Mouse (Mus musculus) granulocyte monocyte progenitor cell, adult 5-6 weeks (primary cell): ENCODE measurements at regions not wholly inside any gene's neighbourhood (a gene's known extent, or its start where the extent isn't known, plus 50 kb on each side); places are given as distances from the start of the nearest gene placed in this dataset.

Experiments
- ATAC-seq: replicated peaks from 2 replicates; pipeline ENCODE4 v1.8.0; 2016; ENCODE audit warnings: mild to moderate bottlenecking, moderate TSS enrichment, inconsistent platforms; ENCODE audit not compliant: poor library complexity, severe bottlenecking

- ATAC-seq: no peak
These were observed 57.3 kb downstream of the Edn1 start for GRCm38 (mm10) chr13:42358588-42358987.

DNA sequence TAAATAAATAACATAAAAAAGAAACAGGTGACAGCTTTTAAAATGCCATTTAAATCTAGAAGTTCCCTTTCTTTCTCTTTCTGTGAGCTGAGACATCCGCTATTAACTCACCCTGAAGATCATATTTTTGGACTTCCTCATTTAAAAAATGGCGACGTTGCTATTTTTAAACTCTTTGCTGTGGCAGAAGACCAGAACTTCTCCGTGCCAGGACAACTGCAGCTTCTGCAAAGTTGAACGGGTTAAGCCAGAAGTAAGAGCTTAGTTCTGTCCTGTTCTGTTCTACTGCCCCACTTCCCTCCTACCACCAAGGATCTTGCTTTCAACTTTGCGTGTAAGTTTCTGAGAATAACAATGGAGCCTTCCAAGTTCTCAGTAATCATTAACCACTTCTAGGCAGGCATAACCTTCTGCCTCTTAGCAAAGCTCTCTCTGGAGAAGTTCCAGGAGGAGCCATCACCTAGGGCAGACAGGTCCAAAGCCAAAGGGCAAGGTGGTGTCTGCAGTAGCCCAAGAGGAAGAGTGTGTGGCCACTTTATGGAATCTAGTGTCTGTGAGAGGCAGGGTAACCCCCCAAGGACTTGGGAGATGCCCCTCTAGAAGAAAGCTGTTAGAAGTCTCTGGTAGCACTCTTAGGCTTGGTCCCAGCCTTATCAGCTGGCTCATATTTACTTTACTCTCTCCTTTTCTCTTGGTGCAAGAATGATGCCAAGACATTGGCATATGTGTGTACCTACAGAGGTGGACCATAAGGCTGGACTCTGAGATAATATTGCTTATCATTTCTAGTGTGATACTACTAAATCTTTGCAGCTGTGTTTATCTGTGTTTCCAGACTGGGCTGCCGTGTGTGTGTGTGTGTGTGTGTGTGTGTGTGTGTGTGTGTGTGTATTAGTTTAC lies 66.6 kb downstream of the Edn1 start:
- peak; percentile 75 for ATAC-seq

- no peak for ATAC-seq
These were observed 68.5 kb downstream of the Edn1 start for GRCm38 (mm10) chr13:42369826-42370225.

DNA sequence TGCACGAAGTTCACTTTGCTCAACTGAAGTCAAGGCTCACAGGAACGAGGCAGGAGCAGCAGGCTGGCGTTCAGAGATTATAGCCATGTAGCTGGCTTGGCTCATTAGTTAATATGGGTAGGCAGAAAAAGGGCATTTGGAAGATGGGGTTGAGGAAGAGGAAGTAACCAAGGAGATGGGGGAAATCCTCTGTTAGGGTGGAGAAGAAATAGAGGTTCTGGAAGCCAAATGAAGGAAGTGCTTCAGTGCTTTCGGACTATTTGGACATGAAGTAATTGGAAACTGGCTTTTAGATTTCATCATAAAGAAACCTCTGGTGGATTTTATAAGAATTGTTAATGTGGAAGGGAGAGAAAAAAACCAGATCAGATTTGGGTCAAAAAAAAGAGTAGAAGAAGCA lies 70.9 kb downstream of the Edn1 start:
- peak; percentile 53 for ATAC-seq

DNA sequence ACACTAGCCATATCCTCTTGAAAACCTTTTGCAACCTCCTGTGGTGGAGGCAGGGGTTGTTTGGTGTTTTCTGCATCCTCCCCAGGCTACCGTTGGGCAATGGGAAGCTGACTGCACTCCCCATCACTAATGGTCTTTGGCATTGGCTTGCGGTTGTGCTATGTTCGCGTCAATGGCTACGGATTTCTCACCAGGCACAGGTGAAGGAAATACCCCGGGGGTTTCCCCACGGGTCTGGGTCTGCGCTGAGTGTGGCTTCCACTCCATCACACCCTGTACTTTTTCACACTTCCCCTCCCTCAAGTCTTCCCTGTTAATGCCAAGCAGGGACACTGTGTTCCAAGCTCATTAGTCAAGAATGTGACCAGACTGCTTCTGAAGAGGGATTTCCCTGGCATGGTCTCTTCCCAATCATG lies 72.9 kb downstream of the Edn1 start:
- ATAC-seq: peak; percentile 93

DNA sequence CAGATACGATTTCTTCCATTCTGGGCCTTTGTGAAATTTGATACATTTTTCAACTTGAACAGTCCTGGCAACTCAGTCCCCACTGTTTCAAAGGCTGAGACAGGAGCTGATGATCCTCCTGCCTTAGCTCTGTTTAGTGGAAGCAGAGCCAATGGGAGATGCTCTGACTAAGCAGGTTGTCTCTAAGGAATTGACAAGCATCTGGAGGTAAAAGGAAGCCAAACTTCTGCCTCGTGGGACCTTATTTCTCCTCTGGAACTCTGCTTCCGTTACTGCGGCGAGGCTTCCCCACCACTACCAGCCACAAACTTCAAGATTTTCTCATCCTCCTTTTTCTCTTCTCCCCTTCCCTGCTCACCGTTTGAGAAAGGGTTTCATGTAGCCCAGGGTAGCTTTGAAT lies 78.4 kb downstream of the Edn1 start:
- no peak for ATAC-seq

DNA sequence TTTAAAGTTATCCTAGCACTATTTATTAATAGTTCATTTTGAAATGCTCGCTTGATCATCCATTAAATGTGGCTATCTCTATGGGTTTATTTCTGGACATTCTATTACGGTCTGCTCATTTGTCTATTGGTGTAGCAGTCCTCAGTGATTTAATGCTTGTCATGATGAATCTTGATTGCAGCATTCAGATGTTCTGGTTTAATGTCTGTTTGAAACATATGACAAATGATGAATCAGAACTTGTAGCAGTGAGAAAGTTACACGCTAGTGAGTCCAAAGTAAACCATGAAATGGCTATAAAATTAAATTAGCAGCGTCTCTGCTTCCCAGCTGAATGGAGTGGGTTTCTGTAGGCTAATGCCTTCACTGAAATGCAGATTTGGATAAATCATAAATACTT lies 81.8 kb downstream of the Edn1 start:
- ATAC-seq: no peak

DNA sequence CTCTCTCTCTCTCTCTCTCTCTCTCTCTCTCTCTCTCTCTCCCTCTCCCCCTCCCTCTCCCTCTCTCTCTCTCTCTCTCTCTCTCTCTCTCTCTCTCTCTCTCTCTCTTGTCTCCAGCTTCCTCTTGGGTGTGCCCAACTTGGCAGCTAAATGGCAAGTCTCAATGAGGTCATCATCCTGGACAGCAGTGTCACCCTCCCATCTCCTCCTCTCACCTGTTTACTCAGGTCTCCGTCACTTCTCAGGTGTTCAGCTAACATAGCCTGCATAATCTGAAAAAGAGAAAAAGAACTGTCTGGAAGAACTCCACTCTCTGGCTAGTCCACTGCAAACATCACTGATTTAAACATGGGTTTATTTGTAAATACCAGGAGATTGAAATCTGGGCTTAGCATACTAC lies 89.1 kb downstream of the Edn1 start:
- ATAC-seq: no peak

GRCm38 (mm10) chr13:42391330-42392005 lies 90.2 kb downstream of the Edn1 start:
- no peak for ATAC-seq

DNA sequence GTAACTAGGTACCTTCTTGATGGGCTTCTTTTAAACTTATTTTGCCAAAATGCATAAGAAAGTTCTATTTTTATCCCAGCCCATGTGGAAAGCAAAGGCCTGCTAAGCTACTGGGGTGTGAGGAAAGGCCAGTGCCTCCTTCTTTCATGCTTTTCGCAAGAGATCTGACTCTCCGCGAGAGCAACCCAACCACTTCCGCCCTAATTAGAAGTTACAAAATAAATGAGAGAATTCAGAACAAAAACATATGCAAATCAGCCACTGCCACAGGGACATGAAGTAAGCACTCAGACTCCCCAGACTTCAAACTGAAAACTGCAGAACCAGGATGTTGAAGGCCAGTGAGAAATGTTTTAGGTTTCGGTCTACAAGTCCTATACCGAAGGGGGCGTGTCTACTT lies 91.4 kb downstream of the Edn1 start:
- peak; percentile 85 for ATAC-seq

DNA sequence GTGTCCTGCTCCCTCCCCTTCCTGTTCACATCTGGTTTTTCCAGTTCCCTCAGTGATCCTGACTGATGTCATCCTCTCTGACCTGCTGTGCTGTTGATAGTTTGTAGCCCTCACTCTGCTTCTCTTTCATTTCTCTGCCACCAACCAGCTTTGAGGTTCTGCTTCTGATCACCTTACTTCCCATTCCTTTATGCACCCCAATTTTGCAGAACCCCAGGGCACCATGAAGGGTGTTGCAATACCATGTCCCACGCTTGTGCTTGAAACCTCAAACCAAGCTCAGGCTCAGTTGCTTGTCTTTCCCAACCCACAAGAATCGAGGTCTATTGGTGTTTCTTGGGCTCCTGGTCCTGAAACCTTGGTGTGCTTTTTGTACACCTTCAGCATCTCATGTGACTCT lies 93.3 kb downstream of the Edn1 start:
- ATAC-seq: peak; percentile 82

DNA sequence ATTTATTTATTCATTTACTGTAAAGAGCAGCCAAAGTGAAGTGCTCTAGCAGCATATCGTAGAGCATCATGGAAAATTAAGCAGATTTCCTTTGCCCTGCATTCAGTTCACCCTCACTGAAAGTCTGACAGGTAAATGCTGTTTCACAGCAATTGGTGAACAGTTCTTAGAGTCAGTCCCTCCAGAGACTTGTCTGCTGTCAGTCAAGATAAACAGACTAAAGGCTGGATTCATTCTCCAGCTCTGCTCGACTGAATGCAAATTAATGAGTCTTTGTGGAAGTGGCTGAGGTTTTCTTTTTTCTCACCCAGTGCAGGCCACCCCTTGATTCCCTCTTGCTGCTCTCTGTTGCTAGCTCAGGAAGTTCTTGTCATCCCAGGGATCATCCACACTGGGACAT lies 100.2 kb downstream of the Edn1 start:
- ATAC-seq: no peak

DNA sequence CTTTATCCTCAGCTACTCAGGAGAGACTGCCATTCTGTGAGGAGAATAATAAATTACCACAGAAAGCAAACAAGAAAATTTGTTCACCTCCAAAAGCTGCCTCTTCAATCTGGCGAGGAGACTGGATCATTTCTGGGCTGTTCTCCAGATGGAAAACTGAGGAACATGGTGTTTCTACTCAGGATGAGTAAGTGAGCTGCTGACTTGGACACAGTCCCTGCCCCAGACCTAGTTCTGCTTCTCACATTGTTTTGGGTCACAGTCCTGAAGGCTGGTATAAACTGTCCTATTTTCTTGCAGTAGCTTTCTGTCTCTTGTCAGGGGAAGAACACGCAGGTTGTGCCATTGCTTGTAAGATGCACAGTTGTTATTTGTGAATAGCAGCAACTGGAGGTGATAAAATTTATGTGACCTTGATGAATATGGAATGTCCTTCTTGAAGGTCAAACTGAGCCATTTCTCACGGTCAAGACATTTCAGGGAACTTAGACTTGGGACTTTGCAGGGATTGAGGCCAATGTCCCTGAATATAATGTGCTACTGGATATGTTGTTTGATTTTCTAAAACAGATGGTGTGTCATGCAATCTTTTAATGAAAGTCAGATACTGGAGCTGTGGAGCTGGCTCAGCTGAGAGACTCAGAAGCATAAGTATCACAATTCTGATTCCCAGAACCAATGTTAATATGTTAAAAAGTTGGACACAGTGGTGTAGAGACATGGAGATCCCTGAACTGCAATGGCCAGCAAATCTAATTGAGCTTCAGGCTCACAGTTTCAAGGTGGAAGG lies 102.2 kb downstream of the Edn1 start:
- no peak for ATAC-seq

DNA sequence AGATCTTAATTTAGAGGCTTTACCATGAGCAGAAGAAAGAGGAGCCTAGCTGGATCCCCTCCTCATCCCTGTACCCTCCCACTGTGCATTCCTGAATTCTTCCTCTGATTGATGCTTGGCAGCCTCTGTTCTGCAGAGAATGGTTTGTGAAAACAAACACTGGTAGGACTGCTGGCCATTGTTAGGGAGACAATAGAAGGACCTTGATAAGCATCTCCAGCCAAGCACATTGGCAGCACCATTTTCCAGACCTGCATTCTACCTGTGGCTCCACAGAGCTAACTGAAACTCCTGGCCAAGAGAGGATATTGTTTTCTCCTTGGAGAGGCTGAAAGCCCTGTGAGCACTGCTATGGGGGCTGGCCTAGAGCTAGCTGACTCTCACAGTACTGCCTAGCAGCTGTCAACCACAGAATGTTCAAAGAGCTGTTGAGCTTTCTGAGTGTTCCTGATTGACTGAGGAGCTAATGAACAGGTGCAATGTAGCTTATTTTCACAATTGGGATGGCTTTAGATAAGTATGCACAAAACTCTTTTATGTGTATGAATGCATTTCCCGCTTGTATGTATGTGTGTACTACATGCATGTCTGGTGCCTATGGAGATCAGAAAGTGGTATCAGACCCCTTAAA lies 111.5 kb downstream of the Edn1 start:
- no peak for ATAC-seq

GRCm38 (mm10) chr13:42446921-42447320 lies 145.6 kb downstream of the Edn1 start:
- no peak for ATAC-seq

GRCm38 (mm10) chr13:42453665-42454064 lies 152.4 kb downstream of the Edn1 start:
- ATAC-seq: no peak

GRCm38 (mm10) chr13:42459892-42460291 lies 158.6 kb downstream of the Edn1 start:
- ATAC-seq: no peak

DNA sequence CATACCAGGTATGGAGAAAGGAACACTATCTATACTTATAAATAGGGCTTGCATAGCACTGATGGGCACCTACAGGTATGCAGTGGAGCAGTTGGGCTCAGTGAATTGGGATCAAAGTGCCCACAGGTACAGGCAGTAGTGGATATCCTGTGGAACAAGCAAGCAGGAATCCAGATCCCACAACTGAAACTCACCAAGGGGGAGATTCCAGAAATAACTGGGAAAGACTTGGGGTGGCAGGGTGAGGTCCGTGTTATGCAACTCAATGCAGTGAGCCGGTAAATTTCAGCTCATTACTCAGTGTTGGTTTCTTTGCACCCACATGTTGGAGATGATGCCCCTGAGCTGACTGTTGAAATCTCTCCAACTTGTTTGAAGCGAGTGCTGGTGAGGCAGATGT lies 177.5 kb downstream of the Edn1 start:
- no peak for ATAC-seq

GRCm38 (mm10) chr13:42490956-42491680 lies 189.3 kb upstream of the Phactr1 start:
- ATAC-seq: no peak

DNA sequence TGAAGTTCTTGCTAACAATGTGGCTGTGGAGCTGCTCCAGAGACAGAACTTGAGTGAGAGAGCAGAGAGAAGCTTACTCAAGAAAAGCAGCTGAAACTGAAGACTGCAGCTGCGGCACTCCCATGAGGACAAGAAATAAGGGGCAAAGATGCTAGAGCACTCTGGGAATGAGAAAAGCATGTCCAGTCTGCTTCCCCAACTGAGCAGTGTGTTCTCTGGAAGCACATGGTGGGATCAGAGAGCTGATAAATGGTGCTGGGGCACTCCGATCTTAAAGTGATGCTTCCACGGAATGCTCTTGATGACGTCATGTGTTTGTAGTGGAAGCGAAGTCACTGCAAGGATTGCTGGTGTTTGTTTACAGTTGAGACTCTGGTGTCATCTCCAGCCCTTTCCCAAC lies 186.1 kb upstream of the Phactr1 start:
- no peak for ATAC-seq
